Mouse (Mus musculus): Measurements from ENCODE around the gene Lamc1. TPM values are rescaled to one million over a fixed set of nuclear protein-coding genes. Genes with fewer than 3 reads are reported as not detected.
A peak's percentile ranks its signal among the peaks of the same experiment; 100 is the strongest.
"Not testable (repeated sequence)": the region's sequence is repeated elsewhere in the genome, so short reads cannot be mapped to it uniquely, and the experiment has no call there.

The Lamc1 gene
- polyA plus RNA-seq, 1 experiment from 2014 or later, result 52.0 TPM

DNA sequence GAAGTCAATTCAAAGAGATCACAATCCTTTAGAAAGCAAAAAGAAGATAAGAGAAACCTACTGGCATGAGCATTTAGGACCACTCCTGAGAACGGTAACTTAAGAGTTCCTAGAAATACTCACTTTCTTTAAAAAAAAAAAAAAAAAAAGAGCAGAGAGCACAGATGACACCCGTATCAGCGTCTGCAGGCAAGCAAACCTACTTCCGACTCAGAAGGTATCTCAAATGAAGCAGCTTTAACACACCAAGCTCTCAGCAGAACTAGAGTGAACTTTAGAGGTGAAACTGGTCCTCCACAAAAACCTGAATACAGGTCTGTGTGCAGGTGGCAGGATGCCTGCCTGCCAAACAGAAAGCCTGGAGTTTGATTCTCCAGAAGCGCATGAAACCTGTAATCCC lies 19.6 kb downstream of the Lamc1 start:
- Histone ChIP-seq H3K27me3 (no peaks in the 10 kb centered on the region), H3K36me3 (0 out of 2 replicates have a peak, but pooled peaks cover 2% of the 10 kb centered on the region), H3K27ac (no peak overlapping the region), H3K9me3 (no peaks in the 10 kb centered on the region), H3K4me3 (no peak overlapping the region), H3K9ac (no peak overlapping the region), H3K4me2 (no peak overlapping the region), H3K4me1 (peaks cover 32% of the 10 kb centered on the region)
- 88% methylated on average over 5 of the region's 5 CpGs for WGBS
- no peak for ATAC-seq (ENCODE audit: insufficient number of reproducible peaks, low FRiP score, low TSS enrichment, low read depth)

DNA sequence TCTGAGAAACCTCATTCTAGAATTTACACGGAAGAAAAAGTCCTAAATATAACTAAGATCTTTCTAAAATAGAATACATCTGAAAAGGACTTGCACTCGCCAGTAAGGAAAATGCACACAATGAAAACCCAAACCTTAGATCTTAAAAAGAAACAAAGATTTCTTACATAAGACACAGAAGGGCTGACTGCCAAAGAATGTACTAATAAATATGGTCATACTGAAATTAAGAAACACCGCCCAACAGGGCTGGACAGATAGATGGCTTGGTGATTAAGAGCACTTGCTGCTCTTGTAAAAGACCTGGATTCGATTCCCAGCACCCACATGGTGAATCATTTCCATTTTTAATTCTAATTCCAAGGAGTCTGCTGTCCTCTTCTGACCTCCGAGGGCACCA lies 22.4 kb downstream of the Lamc1 start:
- H3K27ac ChIP-seq, result no peak overlapping the region
- H3K9ac ChIP-seq, result no peak overlapping the region
- 51% methylated on average over 5 of the region's 5 CpGs for WGBS
- H3K4me1 ChIP-seq, result peaks cover 28% of the 10 kb centered on the region
- no peak for ATAC-seq (ENCODE audit: insufficient number of reproducible peaks, low FRiP score, low TSS enrichment, low read depth)
- no peaks in the 10 kb centered on the region for H3K27me3 ChIP-seq
- 0 out of 2 replicates have a peak, but pooled peaks cover 2% of the 10 kb centered on the region for H3K36me3 ChIP-seq
- H3K4me2 ChIP-seq, result no peak overlapping the region
- H3K9me3 ChIP-seq, result no peaks in the 10 kb centered on the region
- no peak overlapping the region for H3K4me3 ChIP-seq

DNA sequence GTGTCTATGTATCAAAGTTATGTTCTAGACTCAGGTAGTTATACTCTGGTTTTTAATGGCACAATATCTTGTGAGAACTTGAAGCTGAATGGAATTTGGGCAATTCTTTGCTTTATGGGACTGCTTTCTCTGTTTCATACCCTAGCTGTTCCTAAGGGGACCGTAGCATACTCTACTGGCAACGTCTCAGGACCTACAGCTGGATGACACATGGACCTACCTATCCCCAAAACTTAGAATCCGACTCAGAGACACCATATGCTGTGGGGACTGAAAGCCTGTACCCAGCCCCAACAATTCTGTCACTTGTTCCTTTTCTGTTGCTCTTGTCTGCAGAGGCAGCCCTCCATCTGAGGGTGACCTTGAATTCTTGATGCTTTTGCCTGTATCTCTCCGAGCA lies 23.3 kb downstream of the Lamc1 start:
- Histone ChIP-seq H3K4me1 (peaks cover 28% of the 10 kb centered on the region), H3K27me3 (no peaks in the 10 kb centered on the region), H3K36me3 (0 out of 2 replicates have a peak, but pooled peaks cover 2% of the 10 kb centered on the region), H3K27ac (peak overlapping the region; percentile 80), H3K4me3 (no peak overlapping the region), H3K9ac (no peak overlapping the region), H3K9me3 (no peaks in the 10 kb centered on the region), H3K4me2 (no peak overlapping the region)
- ATAC-seq (ENCODE audit: insufficient number of reproducible peaks, low FRiP score, low TSS enrichment, low read depth), result no peak
- WGBS, result 38% methylated on average over 4 of the region's 4 CpGs

DNA sequence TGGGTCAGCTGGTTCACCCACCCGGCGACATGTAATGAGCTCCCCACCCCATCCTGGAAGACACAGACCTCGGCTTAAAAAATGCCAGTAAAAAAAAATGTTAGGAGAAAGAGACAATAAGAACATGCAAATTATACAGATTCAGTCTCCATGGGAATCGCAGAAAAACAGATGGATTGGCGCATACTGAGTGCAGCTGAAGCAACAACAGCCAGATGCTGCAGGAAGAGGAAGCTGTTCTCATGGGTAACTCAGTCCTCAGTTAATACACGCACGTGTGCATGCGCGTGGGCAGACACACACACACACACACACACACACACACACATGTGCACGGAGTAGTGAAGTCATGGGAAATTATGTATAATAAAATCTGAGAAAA lies 23.7 kb downstream of the Lamc1 start:
- ATAC-seq (ENCODE audit: insufficient number of reproducible peaks, low FRiP score, low TSS enrichment, low read depth), result peak; percentile 66
- Histone ChIP-seq H3K36me3 (0 out of 2 replicates have a peak, but pooled peaks cover 2% of the 10 kb centered on the region), H3K4me3 (no peak overlapping the region), H3K4me2 (peak overlapping the region; percentile 28), H3K27me3 (no peaks in the 10 kb centered on the region), H3K4me1 (peaks cover 28% of the 10 kb centered on the region), H3K27ac (peak overlapping the region; percentile 80), H3K9ac (no peak overlapping the region), H3K9me3 (no peaks in the 10 kb centered on the region)
- 39% methylated on average over 10 of the region's 10 CpGs for WGBS

DNA sequence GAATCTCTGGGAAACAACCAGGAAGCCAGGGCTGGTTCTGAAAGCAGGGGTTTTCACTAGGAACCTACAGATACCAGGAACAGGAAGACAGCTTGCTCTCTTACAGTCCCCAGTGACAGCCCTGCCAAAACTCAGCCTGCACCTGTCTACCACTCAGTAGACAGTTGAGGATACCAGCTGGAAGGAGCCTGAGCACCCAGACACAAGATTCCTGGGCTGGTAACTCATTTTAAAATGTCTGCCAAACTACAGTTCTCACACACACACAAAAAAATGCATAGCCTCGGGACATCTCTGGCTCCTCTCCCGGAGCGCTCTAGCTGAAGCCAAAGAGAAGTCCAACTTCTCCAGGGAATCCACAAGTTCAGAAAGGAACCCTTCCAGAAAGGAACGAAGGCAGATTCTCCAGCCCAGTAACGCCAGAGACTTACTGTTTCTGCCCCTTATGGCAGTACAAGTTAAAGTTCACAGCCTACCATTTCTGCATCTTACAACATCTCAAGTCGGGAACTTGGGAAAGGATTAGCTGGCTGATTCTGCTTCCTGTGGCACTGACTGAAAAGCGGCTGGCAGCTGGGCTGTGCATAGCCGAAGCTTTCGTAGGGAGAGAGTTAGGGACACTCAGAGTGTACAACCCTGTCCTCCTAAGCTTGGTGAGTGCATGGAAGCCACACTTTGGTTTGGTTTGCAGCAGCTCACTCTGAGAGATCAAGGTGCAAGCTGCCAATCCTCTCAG lies 24.2 kb downstream of the Lamc1 start:
- H3K4me2 ChIP-seq, result peak overlapping the region; percentile 28
- no peaks in the 10 kb centered on the region for H3K36me3 ChIP-seq
- ATAC-seq (ENCODE audit: insufficient number of reproducible peaks, low FRiP score, low TSS enrichment, low read depth), result no peak; the same call in 1 of the 2 replicates
- no peak overlapping the region for H3K9ac ChIP-seq
- no peak overlapping the region for H3K4me3 ChIP-seq
- H3K9me3 ChIP-seq, result no peaks in the 10 kb centered on the region
- peaks cover 28% of the 10 kb centered on the region for H3K4me1 ChIP-seq
- H3K27ac ChIP-seq, result peak overlapping the region; percentile 80
- no peaks in the 10 kb centered on the region for H3K27me3 ChIP-seq
- 26% methylated on average over 9 of the region's 9 CpGs for WGBS

DNA sequence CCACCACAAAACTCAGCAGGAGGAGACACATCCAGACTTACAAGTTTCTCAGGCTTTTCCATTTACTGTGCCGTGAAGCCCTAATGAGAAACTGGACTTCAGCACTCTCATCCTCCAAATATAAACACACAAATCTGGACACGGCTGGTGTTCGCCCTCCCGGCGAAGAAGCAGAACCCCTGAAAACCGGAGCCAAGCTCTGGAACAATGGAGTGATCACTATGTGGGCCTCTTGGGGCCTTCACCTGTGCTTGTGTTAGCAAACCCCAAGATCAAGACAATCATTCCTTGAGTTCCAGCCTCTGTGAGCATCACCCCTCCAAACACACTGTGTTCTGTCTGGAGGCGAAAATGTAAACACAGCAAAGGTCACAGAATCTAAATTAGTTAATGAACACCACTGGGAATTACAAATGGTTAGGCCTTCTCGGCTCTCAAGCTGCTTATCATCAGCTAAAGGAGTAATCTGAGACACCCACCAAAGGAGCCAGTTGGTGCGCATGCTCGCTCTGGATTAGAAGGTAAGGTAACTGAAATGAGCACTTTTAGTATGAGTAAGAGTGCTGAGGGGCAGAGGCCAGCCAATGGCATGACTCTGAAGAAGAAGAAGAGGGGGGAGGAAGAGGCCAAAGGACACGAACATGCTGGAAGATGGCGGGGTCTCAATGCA lies 24.9 kb downstream of the Lamc1 start:
- Histone ChIP-seq H3K9me3 (no peaks in the 10 kb centered on the region), H3K36me3 (no peaks in the 10 kb centered on the region), H3K4me2 (no peak overlapping the region), H3K27ac (peak overlapping the region; percentile 80), H3K27me3 (no peaks in the 10 kb centered on the region), H3K4me3 (no peak overlapping the region), H3K9ac (no peak overlapping the region), H3K4me1 (peaks cover 28% of the 10 kb centered on the region)
- 76% methylated on average over 12 of the region's 12 CpGs for WGBS
- no peak for ATAC-seq (ENCODE audit: insufficient number of reproducible peaks, low FRiP score, low TSS enrichment, low read depth)

DNA sequence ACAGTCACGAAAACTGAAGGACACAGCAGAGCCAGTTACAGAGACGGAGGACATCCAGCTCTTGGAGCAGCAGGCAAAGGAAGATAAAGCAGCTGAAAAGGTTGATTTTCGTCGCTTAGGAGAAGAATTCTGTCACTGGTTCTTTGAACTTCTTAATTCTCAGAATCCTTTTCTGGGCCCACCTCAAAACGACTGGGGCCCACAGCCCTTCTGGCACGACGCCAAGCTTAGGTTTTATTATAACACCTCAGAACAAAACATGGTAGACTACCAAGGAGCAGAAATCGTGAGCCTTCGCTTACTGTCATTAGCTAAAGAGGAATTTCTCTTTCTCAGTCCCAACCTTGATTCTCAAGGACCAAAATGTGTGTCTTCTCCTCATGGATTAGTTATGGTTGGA lies 26.9 kb downstream of the Lamc1 start:
- H3K27me3 ChIP-seq; H3K4me3 ChIP-seq; H3K27ac ChIP-seq; H3K9me3 ChIP-seq; ATAC-seq (ENCODE audit: insufficient number of reproducible peaks, low FRiP score, low TSS enrichment, low read depth); H3K4me2 ChIP-seq; H3K9ac ChIP-seq; H3K36me3 ChIP-seq: not testable (repeated sequence)
- WGBS, result 67% methylated on average over 9 of the region's 9 CpGs
- H3K4me1 ChIP-seq, result peaks cover 26% of the 10 kb centered on the region

DNA sequence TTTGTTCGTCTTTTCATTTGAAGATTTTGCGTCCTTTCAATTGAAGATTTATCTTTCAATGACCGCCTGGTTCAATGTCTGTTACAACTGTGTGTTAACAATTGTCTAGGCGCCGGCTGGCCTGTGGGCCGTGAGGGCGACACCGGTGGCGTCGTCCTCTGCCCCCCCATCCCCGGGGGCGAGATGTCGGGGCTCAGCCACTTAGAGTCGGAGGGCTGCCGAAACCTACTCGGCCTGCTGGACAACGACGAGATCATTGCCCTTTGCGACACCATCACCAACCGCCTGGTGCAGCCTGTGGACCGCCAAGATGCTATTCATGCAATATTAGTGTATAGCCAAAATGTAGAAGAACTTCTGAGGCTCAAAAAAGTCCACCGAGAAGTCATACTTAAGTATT lies 27.3 kb downstream of the Lamc1 start:
- WGBS, result 91% methylated on average over 22 of the region's 22 CpGs
- H3K36me3 ChIP-seq; H3K9me3 ChIP-seq; H3K9ac ChIP-seq; H3K27ac ChIP-seq; H3K4me3 ChIP-seq; ATAC-seq (ENCODE audit: insufficient number of reproducible peaks, low FRiP score, low TSS enrichment, low read depth); H3K4me2 ChIP-seq; H3K27me3 ChIP-seq: not testable (repeated sequence)
- peaks cover 26% of the 10 kb centered on the region for H3K4me1 ChIP-seq

DNA sequence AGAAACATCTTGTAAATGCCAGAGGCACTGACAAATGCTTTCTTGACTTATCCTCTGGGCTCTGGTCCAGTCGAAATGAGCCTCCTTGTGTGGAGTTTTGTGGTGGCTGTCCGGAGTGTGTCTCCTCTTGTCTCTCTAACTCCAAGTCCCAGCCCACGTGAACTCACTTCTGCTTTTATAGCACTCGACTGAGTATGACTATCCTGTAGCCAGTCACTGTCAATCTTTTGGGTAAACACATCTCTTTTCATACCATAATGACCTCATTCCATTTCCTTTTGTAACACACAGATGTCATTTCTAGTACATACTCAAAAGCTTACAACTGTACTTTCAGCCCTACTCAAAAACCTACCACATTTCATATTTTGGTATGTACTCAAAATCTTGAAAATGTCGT lies 33.1 kb downstream of the Lamc1 start:
- ATAC-seq (ENCODE audit: insufficient number of reproducible peaks, low FRiP score, low TSS enrichment, low read depth); H3K4me3 ChIP-seq; H3K4me2 ChIP-seq; H3K9ac ChIP-seq; H3K27me3 ChIP-seq; H3K27ac ChIP-seq; H3K36me3 ChIP-seq; H3K9me3 ChIP-seq; H3K4me1 ChIP-seq: not testable (repeated sequence)
- 79% methylated on average over 5 of the region's 5 CpGs for WGBS

DNA sequence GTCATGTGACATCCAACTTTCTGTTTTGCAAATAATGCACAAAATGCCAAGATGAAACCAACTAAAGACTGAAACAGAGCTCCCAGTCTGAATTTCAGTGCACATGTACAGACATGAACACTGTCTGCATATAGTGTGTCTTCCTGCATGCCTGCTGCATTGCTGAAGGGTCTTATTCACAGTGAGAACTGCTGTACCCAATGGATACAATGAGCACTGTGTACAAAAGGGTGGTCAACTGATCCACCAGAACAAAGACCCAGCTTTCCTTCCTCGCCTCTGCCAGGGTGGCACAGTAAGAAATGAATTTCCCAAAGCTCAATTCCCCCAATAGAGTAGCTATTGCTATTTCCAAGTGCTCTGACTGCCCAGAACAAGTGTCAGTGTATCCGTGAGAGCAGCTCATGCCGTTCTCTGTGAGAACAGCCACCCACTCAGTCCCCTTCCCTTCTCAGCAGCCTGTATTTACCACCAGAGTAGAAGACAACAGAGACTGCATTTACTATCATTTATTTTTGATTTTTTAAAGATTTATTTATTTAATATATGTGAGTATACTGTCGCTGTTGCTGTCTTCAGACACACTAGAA lies 34.7 kb downstream of the Lamc1 start:
- not testable (repeated sequence) for H3K4me2 ChIP-seq; H3K9me3 ChIP-seq; ATAC-seq (ENCODE audit: insufficient number of reproducible peaks, low FRiP score, low TSS enrichment, low read depth); H3K4me3 ChIP-seq; H3K4me1 ChIP-seq; H3K36me3 ChIP-seq; H3K27me3 ChIP-seq; H3K27ac ChIP-seq; H3K9ac ChIP-seq
- 91% methylated on average over 4 of the region's 4 CpGs for WGBS

DNA sequence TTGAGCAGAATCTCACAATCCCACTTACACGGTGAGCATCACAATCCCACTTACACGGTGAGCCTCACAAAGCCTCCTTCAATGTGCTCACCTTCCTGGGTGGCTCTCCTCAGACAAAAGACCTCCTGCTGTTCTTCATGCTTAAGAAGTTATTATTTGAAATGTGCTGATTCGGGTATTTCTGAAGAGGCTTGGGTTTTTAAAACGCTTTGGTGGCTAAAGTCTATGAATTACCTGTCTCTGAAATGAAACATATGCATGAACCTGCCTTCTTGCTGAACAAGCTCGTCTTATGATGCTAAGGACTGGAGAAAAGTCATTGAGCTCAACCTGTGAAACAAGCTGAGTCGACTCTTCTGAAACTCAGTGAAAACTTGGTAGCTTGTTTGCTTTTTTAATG lies 36.6 kb downstream of the Lamc1 start:
- 75% methylated on average over 6 of the region's 6 CpGs for WGBS
- no peak for ATAC-seq (ENCODE audit: insufficient number of reproducible peaks, low FRiP score, low TSS enrichment, low read depth)
- Histone ChIP-seq H3K4me3 (no peak overlapping the region), H3K4me1 (peaks cover 17% of the 10 kb centered on the region), H3K27me3 (no peaks in the 10 kb centered on the region), H3K27ac (no peak overlapping the region), H3K9me3 (no peaks in the 10 kb centered on the region), H3K9ac (no peak overlapping the region), H3K36me3 (no peaks in the 10 kb centered on the region), H3K4me2 (no peak overlapping the region)

DNA sequence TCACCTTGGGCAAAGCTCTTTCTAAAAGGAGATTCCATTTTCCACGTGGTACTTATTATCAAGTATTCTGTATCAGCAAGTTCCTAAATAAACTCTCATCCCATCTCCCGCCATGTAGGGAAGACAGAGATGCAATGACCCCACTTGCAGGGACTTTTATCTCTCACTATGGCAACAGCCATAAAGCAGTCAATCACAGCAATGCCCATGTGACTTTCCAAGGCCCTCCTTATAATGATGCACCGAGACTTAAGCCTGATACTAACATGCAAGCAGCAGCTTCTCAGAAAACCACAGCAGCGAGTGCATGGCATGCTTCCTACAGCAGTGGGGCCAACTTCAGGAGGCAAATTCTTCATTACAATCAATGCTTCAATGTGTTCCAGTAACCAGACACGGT lies 39.7 kb downstream of the Lamc1 start:
- H3K4me1 ChIP-seq, result peaks cover 17% of the 10 kb centered on the region
- H3K27me3 ChIP-seq, result no peaks in the 10 kb centered on the region
- H3K27ac ChIP-seq, result no peak overlapping the region
- 59% methylated on average over 5 of the region's 5 CpGs for WGBS
- ATAC-seq (ENCODE audit: insufficient number of reproducible peaks, low FRiP score, low TSS enrichment, low read depth), result no peak
- H3K36me3 ChIP-seq, result no peaks in the 10 kb centered on the region
- no peak overlapping the region for H3K9ac ChIP-seq
- no peak overlapping the region for H3K4me2 ChIP-seq
- no peaks in the 10 kb centered on the region for H3K9me3 ChIP-seq
- no peak overlapping the region for H3K4me3 ChIP-seq
